Mouse (Mus musculus): Measurements from ENCODE around the gene E030018B13Rik. TPM values are rescaled to one million over a fixed set of nuclear protein-coding genes. Genes with fewer than 3 reads are reported as not detected.

E030018B13Rik gene
- not detected in 2 replicates for polyA plus RNA-seq (2012; rRNA removed)

DNA sequence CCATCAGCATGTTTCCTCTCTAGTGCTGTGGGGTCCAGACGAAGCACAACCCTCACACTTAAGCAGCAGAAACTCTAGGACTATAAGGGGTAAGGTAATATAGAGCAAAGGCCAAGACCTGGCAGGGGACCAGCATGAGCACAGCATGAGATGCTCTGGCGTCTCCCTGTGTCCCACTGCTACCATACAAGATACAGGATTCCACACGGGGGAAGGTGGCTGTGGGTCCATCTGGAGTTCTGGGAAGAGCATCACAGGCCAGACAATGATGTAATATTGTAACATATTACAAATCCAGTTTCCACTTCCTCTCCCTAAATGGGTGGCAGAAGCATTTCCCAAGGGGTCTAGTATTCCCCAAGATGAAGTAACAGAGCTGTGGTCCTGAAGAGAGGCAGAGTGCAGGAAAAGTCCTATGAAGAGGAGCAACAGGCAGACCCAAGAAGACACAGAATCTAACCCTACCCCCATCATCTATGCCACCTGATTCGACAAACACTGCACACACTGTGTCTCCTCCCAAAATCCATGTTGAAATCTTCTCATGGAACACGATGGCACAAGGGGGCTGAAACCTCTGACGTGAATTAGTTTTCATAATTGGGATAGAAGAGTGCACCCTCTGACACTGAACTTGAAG, at the start of gene E030018B13Rik:
Gene E030018B13Rik, plus strand, starts transcription at position 590 of the 640 bp plus-strand sequence.

DNA sequence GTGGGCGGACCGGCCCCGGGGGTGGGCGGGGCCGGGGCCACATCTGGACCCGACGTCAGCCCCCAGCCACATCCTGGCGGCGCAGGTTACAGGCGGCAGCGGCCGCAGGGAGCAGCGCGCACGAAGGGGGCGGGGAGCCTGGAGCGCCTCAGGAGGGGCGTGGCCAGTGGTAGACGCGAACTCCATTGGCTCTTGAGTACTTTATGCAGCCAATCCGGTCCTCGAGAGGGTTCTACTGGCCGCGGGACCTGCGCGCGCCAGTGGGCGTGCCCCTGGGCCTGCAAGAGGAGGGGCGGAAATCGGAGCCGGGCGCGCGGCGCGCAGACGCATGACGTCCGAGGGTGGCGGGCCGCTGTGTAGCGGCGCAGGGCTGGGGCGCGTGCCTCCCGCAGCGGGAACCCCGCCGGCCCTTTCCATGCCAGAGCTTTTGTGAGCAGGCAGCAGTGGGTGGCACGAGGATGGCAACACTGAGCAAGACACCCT, 22.3 kb downstream of the E030018B13Rik start, which contains the start of gene Klf13:
Gene Klf13, minus strand, starts transcription at position 2 of the 483 bp plus-strand sequence.

Other genes starting within 250 kb of the E030018B13Rik start
- 4.8 and 6.9 TPM in 2 replicates for gene Klf13, start 22.1 kb downstream of the E030018B13Rik start, polyA plus RNA-seq (2012; rRNA removed)
- 0.12 and 0.14 TPM in 2 replicates for gene Trpm1, start 237.0 kb downstream of the E030018B13Rik start, polyA plus RNA-seq (2012; rRNA removed)

Data from liver, embryonic 18 days (tissue).